Mouse (Mus musculus) liver, postnatal 0 days (tissue): ENCODE measurements around the gene A930004D18Rik. TPM values are rescaled to one million over a fixed set of nuclear protein-coding genes. Genes with fewer than 3 reads are reported as not detected.

Source experiments
- ATAC-seq: fragments of 200-750 bp; cut with Nextera tagmentation; 2 replicates; pipeline ENCODE4 v1.8.0; 2017; ENCODE audit warnings: mild to moderate bottlenecking, moderate library complexity
- DNase-seq: peaks from one replicate; pipeline ENCODE4 v3.0.0-alpha.2; 2016
- H3K27ac ChIP-seq: fragments of 300-500 bp; sonication (generic); 2 replicates; pipeline ENCODE4 v1.5.1; 2014; ENCODE audit warnings: antibody characterized with exemption, moderate library complexity, mild to moderate bottlenecking, low read depth
- H3K27me3 ChIP-seq: fragments of 300-500 bp; sonication (generic); 2 replicates; pipeline ENCODE4 v1.6.1; 2014; ENCODE audit warnings: low read length, control low read depth, mixed read lengths; ENCODE audit not compliant: insufficient read depth
- H3K36me3 ChIP-seq: fragments of 300-500 bp; sonication (generic); replicated peaks from 2 replicates; pipeline ENCODE4 v1.6.1; 2014; ENCODE audit warnings: mild to moderate bottlenecking, control low read depth, low read length, moderate library complexity, mixed read lengths; ENCODE audit not compliant: insufficient read depth
- H3K4me1 ChIP-seq: fragments of 300-500 bp; sonication (generic); 2 replicates; pipeline ENCODE4 v1.6.1; 2014; ENCODE audit warnings: antibody characterized with exemption, mild to moderate bottlenecking, control low read depth; ENCODE audit not compliant: insufficient read depth
- H3K4me2 ChIP-seq: fragments of 300-500 bp; sonication (generic); 2 replicates; pipeline ENCODE4 v1.6.1; 2014; ENCODE audit warnings: low read depth, mild to moderate bottlenecking, low read length, moderate library complexity, mixed read lengths
- H3K4me3 ChIP-seq: fragments of 300-500 bp; sonication (generic); 2 replicates; pipeline ENCODE4 v1.5.1; 2014; ENCODE audit warnings: low read depth, low read length
- H3K9ac ChIP-seq: fragments of 300-500 bp; sonication (generic); replicated peaks from 2 replicates; pipeline ENCODE4 v1.6.1; 2014; ENCODE audit warnings: mild to moderate bottlenecking, moderate library complexity
- H3K9me3 ChIP-seq: fragments of 300-500 bp; sonication (generic); 2 replicates; pipeline ENCODE4 v1.6.1; 2016; ENCODE audit warnings: mild to moderate bottlenecking, control low read depth, low read length, mixed read lengths
- CTCF ChIP-seq: sonication (generic); IDR thresholded peaks from 2 replicates; pipeline ENCODE4 v1.5.1; 2016; ENCODE audit warnings: antibody characterized with exemption, low read depth
- EP300 ChIP-seq: IDR thresholded peaks from 2 replicates; pipeline ENCODE4 v1.6.1; 2016; ENCODE audit warnings: antibody characterized with exemption, low read depth, mild to moderate bottlenecking
- WGBS: fragments of 180-500 bp; shearing (Covaris S2); extraction: QIAGEN DNeasy Blood & Tissue Kit; methylation state at CpG from one replicate; pipeline ENCODE4 v1.1.7; 2014; ENCODE audit not compliant: insufficient replicate concordance; 5-methylcytosine and 5-hydroxymethylcytosine counted together
- polyA plus RNA-seq: library from polyadenylated mRNA; unstranded; fragments of >200 nt; fragmentation: Nextera tagmentation; extraction: Ambion mirVana; gene quantifications from 2 replicates; pipeline ENCODE4 v1.2.1, GENCODE M21; 2015

Gene A930004D18Rik
- polyA plus RNA-seq, 1 experiment from 2014 or later: 0.99 TPM

DNA sequence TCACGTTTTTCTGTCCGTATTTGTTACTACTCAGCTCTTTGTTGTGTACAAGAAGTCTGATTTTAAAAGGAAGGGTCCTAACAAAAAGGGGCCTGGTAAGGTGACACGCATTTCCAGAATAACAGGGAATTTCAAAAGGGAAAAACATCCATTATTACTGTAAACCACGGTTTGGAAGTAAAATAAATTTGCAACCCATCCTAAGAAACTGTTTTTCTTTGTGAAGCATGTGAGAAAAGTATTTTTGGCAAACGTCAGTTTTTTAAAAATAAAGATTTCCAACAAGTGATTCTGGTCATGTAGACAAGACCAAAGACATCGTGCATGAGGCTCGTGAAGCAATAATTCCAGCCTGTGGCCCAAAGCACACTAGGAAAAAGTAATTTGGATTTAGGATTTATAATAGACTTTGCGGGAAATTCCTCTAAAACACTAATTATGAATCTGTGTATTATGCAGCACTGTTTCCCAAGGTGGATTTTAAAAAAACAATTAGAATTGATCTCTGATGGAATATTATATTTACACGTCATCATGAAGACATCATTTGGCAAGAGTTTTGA is 20.7 kb upstream of the A930004D18Rik start:
- H3K36me3 ChIP-seq: no peaks in the 10 kb centered on the region
- no peaks in the 10 kb centered on the region for H3K27me3 ChIP-seq
- H3K27ac ChIP-seq: peak overlapping the region; percentile 100
- H3K4me2 ChIP-seq: peak overlapping the region; percentile 91
- no peaks in the 10 kb centered on the region for H3K9me3 ChIP-seq
- peak overlapping the region; percentile 81 for H3K4me3 ChIP-seq
- TF ChIP-seq EP300: no peak
- no peak for TF ChIP-seq CTCF
- no peak for DNase-seq
- peak overlapping the region; percentile 91 for H3K9ac ChIP-seq
- WGBS: 30% methylated on average over 9 of the region's 9 CpGs
- peaks cover 12% of the 10 kb centered on the region; the same call in 1 of the 2 replicates for H3K4me1 ChIP-seq
- ATAC-seq: no peak

DNA sequence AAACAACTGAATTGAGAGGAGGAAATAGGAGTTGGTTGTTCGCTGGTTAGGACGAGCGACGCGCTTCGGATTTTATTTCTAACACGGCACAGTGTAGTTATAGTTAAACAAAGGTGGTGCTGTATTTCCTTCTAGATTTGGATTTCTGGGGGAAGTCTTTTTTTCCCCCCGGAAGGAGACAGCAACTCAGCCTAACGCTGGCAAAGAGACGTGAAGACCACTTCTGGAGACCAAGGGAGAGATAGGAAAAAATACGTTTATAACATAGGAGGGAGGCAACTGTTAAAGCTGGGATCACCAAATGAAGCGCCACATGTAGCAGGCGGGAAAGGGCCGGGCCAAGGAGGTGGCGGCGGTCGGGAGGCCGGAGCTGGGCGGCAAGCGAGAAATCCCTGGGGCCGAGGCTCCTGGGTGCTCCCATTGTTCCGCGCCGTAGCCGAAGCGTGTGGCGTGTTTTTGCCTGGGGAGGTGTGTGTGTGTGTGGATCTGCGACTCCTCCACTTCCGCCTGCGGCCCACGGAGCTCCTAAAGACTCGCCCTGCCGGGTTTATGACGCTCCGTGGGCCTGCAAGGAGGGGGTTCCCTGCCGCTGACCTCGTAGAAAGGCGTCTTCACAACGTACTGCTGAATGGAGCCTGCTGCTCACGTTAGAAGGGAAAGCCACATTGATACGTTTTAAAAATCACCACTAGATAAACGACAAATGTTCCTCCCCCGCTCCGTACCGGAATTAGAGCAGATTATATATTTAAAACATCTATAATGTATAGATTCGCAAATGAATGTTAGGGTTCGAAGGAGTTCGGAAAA is 20.0 kb upstream of the A930004D18Rik start:
- peak overlapping the region; percentile 91 for H3K4me2 ChIP-seq
- H3K36me3 ChIP-seq: no peaks in the 10 kb centered on the region
- no peaks in the 10 kb centered on the region for H3K9me3 ChIP-seq
- WGBS: 1% methylated on average over 48 of the region's 48 CpGs
- peaks cover 12% of the 10 kb centered on the region; the same call in 1 of the 2 replicates for H3K4me1 ChIP-seq
- peak overlapping the region; percentile 81 for H3K4me3 ChIP-seq
- peak overlapping the region; percentile 100 for H3K27ac ChIP-seq
- no peak for TF ChIP-seq EP300
- TF ChIP-seq CTCF: no peak
- no peaks in the 10 kb centered on the region for H3K27me3 ChIP-seq
- H3K9ac ChIP-seq: peak overlapping the region; percentile 91
- ATAC-seq (no peak), DNase-seq (peak; percentile 73)

DNA sequence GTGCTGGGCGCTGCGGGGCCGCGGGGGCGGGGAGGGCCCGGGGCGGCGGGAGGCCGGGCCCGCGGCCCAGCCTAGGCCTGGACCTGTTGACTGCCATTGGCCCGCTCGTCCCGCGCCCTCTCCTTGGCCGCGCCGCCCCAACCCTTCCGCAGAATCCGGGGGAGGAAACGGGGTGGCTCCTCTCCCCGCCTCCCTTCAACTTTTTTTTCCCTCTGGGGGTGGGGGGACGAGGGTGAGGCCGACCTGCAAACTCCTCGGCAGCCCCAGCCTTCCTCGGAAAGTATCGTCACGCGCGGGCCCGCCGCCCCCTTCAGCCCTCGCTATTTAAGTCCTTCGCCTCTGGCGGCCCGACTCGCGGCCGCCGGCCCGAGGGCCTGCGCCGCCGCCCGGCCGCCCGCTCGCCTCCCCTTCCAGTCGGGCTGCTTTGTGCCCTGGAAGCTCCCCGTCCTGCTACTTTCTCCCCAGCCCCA is 19.3 kb upstream of the A930004D18Rik start:
- Histone ChIP-seq H3K27ac (peak overlapping the region; percentile 100), H3K4me3 (peak overlapping the region; percentile 81), H3K9ac (peak overlapping the region; percentile 91), H3K36me3 (no peaks in the 10 kb centered on the region), H3K9me3 (no peaks in the 10 kb centered on the region), H3K4me1 (peaks cover 12% of the 10 kb centered on the region; the same call in 1 of the 2 replicates), H3K27me3 (no peaks in the 10 kb centered on the region), H3K4me2 (peak overlapping the region; percentile 91)
- DNase-seq (peak; percentile 91), ATAC-seq (peak; percentile 93)
- 4% methylated on average over 34 of the region's 50 CpGs for WGBS
- TF ChIP-seq EP300 (no peak), CTCF (no peak)

DNA sequence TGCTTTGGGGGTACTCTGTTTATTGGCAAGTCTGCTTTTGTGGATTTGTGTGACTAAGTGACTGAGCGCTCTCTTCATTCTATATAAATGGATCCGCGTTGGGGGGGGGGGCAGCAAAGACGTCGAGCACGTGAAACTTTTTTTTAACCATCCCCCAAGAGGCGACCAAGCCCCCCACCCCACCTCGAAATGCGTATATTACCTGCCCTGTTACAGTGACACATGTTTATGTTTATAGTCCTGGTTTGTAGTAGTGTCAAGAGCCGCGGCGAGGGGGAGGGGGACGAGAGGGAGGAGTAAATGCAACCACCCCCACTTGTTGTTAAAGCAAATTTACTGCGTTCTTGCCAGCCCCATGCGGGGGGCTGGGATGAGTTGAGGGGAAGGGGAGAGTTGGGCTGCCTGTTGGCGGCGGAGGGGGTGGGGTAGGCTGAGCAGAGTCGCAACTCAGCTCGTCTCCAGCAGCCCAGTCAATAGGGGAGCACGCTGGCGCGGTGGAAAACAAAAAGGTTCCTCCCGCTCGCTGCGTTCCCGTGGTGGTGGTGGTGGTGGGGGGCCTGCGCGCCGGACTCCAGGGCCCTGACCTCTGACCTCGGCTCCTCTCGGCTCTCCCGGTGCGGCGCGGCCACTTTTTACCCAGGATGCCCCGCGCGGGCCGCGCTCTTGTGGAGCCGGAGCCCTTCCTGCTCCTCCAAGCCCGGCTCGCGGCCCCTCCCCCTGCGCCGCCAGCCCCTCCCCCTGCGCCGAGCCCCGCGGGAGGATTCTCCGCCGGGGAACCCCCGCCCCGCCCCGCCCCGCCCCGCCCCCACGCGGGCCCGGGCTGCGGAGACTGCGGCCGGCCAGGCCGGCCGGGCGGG is 18.6 kb upstream of the A930004D18Rik start:
- H3K27ac ChIP-seq: peak overlapping the region; percentile 100
- H3K36me3 ChIP-seq: no peaks in the 10 kb centered on the region
- H3K4me3 ChIP-seq: peak overlapping the region; percentile 81
- peak; percentile 90 for ATAC-seq
- TF ChIP-seq CTCF: no peak
- TF ChIP-seq EP300: 0 out of 2 replicates have a peak, but pooled peaks have one; percentile 18
- H3K27me3 ChIP-seq: peaks cover 4% of the 10 kb centered on the region; the same call in 1 of the 2 replicates
- H3K9me3 ChIP-seq: no peaks in the 10 kb centered on the region
- DNase-seq: peak; percentile 98
- peak overlapping the region; percentile 91 for H3K9ac ChIP-seq
- WGBS: 0% methylated on average over 45 of the region's 66 CpGs
- peak overlapping the region; percentile 91 for H3K4me2 ChIP-seq
- H3K4me1 ChIP-seq: peaks cover 12% of the 10 kb centered on the region; the same call in 1 of the 2 replicates

DNA sequence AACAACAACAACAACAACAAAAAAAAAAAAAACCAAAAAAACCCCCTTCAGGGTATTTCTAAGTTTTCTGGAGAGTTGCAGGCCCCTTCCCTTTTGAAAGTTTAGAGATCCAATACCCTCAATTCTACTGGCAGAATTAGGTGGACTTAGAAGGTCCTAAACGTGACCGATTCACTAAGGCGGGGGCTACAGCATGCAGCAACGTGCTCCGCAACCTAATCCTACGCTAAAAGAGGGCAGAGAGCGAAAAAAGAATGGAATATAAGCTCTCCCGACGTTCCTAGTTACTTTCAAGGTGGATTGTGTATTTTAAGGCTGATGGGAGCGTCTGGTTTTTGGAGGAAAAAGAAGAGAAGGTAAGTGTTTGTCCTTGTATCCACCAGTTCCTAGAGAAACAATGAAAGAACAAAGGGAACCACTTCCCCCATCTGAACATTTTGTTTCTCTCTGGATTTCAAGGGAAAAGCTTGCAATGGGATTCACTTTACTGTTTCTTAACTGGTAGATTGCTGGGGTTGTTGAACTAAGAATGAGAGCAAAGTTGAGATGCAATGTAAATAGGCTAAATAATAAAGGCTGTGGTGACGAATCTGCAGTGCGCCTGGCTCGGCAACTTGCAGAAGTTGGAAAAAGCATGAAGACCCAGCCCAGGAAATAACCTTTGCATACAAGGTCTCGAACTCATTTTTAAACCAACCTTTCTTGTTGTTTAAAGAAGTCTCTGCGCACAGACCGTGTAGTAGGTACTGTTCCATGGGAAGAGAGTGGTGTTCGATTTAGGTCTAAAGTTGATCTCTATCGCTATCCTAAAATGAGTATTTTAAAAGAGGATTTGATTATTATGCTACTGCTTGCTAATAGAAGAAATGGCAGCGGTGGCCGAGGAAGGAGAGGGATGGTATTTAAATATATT is 17.7 kb upstream of the A930004D18Rik start, which contains the start of gene Mllt10:
Gene Mllt10 (plus strand): TSS at position 222 of the 913 bp plus-strand sequence.
- DNase-seq (no peak), ATAC-seq (no peak)
- H3K4me3 ChIP-seq: peak within 1 kb of the TSS; percentile 81
- peaks cover 12% of the 10 kb centered on the region for H3K4me1 ChIP-seq
- H3K27ac ChIP-seq: peak within 1 kb of the TSS; percentile 100
- peak within 1 kb of the TSS; percentile 91 for H3K4me2 ChIP-seq
- no peaks in the 10 kb centered on the region for H3K36me3 ChIP-seq
- H3K9me3 ChIP-seq: no peaks in the 10 kb centered on the region
- WGBS: 6% methylated on average over 20 of the region's 20 CpGs
- peaks cover 5% of the 10 kb centered on the region; the same call in 1 of the 2 replicates for H3K27me3 ChIP-seq
- TF ChIP-seq EP300: no peak
- TF ChIP-seq CTCF: no peak
- H3K9ac ChIP-seq: peak within 1 kb of the TSS; percentile 91
